Mouse (Mus musculus) left cerebral cortex, adult 2 months (tissue): Measurements from ENCODE around the gene Plekhh3. TPM values are rescaled to one million over a fixed set of nuclear protein-coding genes. Genes with fewer than 3 reads are reported as not detected.

Experiments
- DNase-seq, 2 experiments: peaks; one replicate each; pipeline ENCODE4 v3.0.0; 2021 to 2022; ENCODE audit warnings: low spot score in 2 of 2, mixed read lengths in 1 of 2; ENCODE audit errors: extremely low spot score in 1 of 2
- H3K27ac ChIP-seq: fragments of 200-600 bp; 2 replicates; pipeline ENCODE4 v1.8.1; 2022
- H3K4me3 ChIP-seq: fragments of 200-600 bp; 2 replicates; pipeline ENCODE4 v1.8.1; 2022
- CTCF ChIP-seq: fragments of 200-600 bp; IDR thresholded peaks from 2 replicates; pipeline ENCODE4 v1.8.1; 2022; ENCODE audit warnings: antibody characterized with exemption, mild to moderate bottlenecking, moderate library complexity
- intact Hi-C: fragments of 180-260 bp; cut with DNase I; formaldehyde crosslinking; loops from one replicate; pipeline ENCODE4 v1.15.1; 2025
- total RNA-seq, 2 experiments: library from RNA; stranded (reverse); gene quantifications; 2 replicates each; pipeline ENCODE4 v1.2.3; 2021

Gene Plekhh3
- total RNA-seq, 2 experiments from 2014 or later = 13.0 to 13.2 TPM

GRCm38 (mm10) chr11:101182771-101183517, 11.8 kb upstream of the Plekhh3 start:
- no peak overlapping the region for H3K27ac ChIP-seq
- H3K4me3 ChIP-seq = no peak overlapping the region
- TF ChIP-seq CTCF = no peak
- DNase-seq = no peak
- intact Hi-C loops = loop anchor here (5.0 kb wide), 1 partner anchor 201 kb away; no protein-coding TSS in a partner anchor

- Histone ChIP-seq H3K4me3 (no peak overlapping the region), H3K27ac (no peak overlapping the region)
- TF ChIP-seq CTCF = no peak
- intact Hi-C loops = loop anchor here (5.0 kb wide), 1 partner anchor 200 kb away; no protein-coding TSS in a partner anchor
- no peak for DNase-seq
Measured at GRCm38 (mm10) chr11:101181961-101182360, 10.8 kb upstream of the Plekhh3 start.

DNA sequence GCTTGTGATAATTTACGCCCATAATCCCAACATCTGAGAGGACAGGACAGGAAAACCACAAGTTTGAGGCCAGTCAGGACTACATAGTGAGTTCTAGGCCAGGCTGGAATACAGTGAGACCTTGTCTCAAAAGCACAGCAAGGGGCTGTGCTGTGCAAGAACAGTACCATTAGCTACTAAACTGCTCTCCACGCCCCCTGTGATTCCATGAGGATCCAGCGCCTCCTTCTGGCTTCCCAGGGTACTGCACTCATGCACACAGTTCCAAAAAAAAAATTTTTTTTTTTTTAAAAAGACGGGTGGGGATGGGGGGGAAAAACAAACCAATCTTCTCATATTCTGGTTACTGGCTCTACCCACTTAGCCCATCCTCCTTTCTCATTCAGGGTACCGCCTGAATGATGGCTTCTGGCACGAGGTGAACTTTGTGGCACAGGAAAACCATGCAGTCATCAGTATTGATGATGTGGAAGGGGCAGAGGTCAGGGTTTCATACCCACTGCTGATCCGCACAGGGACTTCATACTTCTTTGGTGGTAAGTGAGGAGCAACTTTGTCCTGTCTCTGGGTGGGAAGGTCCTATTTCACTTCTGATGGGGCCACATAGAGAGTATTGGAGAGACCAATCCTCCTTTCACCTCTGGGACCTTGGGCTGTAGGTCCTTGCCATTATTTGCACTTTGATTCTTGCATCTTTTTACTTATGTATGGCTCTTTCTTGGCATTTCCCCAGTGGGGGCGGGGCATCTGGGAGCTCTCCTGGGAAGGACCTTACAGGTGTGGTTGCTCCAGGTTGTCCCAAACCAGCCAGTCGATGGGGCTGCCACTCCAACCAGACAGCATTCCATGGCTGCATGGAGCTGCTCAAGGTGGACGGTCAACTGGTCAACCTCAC, 9.9 kb upstream of the Plekhh3 start:
- TF ChIP-seq CTCF = peak; percentile 78
- intact Hi-C loops = loop anchor here (5.0 kb wide), 1 partner anchor 199 kb away; no protein-coding TSS in a partner anchor
- no peak overlapping the region for H3K27ac ChIP-seq
- DNase-seq = peak in 1 of 2 experiments; percentile 63
- H3K4me3 ChIP-seq = no peak overlapping the region

GRCm38 (mm10) chr11:101180261-101180660, 9.1 kb upstream of the Plekhh3 start:
- intact Hi-C loops = loop anchor here (5.0 kb wide), 1 partner anchor 198 kb away; no protein-coding TSS in a partner anchor
- H3K27ac ChIP-seq = no peak overlapping the region
- DNase-seq = no peak
- TF ChIP-seq CTCF = no peak
- no peak overlapping the region for H3K4me3 ChIP-seq

- no peak for DNase-seq
- H3K27ac ChIP-seq = no peak overlapping the region
- TF ChIP-seq CTCF = no peak
- intact Hi-C loops = loop anchor here (10.0 kb wide), 1 partner anchor 175 kb away; the partner anchor contains the start of gene Atp6v0a1
- H3K4me3 ChIP-seq = no peak overlapping the region
Measured at GRCm38 (mm10) chr11:101179306-101179705, 8.2 kb upstream of the Plekhh3 start.

DNA sequence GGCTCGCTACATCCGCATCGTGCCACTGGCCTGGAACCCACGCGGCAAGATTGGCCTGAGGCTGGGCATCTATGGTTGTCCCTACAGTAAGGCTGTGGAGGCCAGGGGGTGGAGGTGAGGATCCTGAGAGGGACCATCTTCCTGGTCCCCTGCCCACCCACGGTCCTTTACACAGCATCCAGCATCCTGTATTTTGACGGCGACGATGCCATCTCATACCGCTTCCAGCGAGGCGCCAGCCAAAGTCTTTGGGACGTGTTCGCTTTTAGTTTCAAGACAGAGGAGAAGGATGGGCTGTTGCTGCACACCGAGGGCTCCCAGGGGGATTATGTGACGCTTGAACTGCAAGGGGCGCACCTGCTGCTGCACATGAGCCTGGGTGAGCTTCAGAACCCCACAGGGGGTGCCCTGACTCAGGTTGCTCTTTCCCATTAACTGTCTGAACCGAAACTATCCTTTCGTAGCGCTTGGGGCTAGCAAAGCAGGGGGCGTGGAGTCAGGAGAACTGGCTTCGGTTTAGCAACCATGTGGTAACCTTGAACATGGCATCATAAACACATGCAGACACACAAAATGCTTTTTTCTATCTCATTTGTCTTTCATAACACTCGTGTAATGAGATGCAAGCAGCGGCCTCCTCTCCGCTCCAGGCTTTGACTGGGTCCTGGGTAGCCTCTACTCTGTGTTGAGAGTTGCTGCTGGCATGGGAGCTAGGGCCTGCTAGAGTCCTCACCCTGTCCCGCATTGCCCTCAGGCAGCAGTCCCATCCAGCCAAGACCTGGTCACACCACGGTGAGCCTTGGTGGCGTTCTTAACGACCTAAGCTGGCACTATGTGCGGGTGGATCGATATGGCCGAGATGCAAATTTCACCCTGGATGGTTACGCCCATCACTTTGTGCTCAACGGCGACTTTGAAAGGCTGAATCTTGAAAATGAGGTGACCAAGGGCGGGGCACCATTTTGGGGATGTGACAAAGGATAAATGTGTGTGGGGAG, 7.2 kb upstream of the Plekhh3 start:
- DNase-seq = no peak
- Histone ChIP-seq H3K27ac (no peak overlapping the region), H3K4me3 (peak overlapping the region; percentile 75)
- no peak for TF ChIP-seq CTCF
- intact Hi-C loops = loop anchor here (10.0 kb wide), 1 partner anchor 174 kb away; the partner anchor contains the start of gene Atp6v0a1

GRCm38 (mm10) chr11:101176933-101177773, 6.0 kb upstream of the Plekhh3 start:
- peak; percentile 73 for TF ChIP-seq CTCF
- H3K27ac ChIP-seq = peak overlapping the region; percentile 96
- peak; percentile 69 for DNase-seq
- H3K4me3 ChIP-seq = peak overlapping the region; percentile 75
- intact Hi-C loops = loop anchor here (1.0 to 10.0 kb wide), 3 partner anchors 82 to 172 kb away; partner anchors contain the start of genes Atp6v0a1, Coasy and Psmc3ip

DNA sequence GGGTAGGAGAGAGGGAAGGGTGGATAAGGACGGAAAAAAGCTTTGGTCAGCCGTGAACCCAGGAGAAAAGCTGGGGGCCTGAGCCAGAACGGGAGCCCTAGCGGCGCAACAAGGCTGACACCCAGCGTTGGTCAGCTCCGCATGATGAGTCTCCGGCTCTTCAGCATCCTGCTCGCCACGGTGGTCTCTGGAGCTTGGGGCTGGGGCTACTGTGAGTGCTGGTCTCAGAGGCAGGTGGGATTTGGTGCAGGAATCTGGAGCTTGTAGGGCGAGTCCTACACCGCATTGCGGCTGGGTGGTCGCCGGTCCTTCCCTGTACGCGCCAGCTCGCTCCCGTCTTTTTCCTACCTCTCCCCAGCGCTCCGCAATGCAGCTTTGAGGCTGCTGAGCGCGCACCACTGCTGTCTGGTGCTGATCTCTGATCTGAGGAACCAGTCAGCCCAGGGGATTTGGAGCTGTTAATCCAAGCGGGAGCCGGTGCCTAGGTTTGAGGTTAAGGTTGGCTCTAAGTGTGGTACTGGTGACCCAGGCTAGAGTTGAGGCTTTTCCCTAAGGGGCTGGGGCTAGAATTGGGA, 5.1 kb upstream of the Plekhh3 start:
- peak overlapping the region; percentile 75 for H3K4me3 ChIP-seq
- H3K27ac ChIP-seq = peak overlapping the region; percentile 96
- intact Hi-C loops = loop anchor here (2.0 to 10.0 kb wide), 2 partner anchors 93 to 171 kb away; partner anchors contain the start of genes Atp6v0a1 and Coasy

DNA sequence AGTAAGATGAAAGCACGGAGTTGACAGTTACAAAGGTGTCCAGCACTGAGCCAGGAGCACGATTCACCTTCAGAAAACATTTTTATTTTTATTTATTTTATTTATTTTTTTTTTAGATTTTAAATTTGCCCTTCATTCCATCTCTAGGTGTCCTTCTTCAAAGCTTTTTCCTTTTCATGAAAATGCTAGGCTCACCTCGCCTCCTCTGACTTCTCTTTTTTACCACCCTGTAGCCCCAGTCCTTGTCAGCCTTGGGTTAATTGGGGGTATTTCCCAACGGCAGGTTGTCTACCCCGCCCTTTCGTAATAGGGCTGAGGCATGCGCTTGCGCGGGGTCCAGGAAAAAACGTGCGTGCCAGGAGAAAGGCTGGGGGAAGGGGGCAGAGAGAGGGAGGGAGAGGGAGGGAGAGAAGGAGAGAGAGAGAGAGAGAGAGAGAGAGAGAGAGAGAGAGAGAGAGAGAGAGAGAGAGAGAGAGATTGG, 4.5 kb upstream of the Plekhh3 start:
- DNase-seq = peak; percentile 60 to 63
- peak overlapping the region; percentile 75 for H3K4me3 ChIP-seq
- intact Hi-C loops = loop anchor here (2.0 to 10.0 kb wide), 2 partner anchors 93 to 171 kb away; partner anchors contain the start of genes Atp6v0a1 and Coasy
- peak overlapping the region; percentile 96 for H3K27ac ChIP-seq
- TF ChIP-seq CTCF = no peak

More for the DNA sequence above, 5.1 kb upstream of the Plekhh3 start:
- TF ChIP-seq CTCF = peak; percentile 40
- peak in 1 of 2 experiments; percentile 61 for DNase-seq
